Mouse (Mus musculus) kidney, adult 2 months (tissue): ENCODE results near the gene Mllt1.

ENCODE experiments used
- CTCF ChIP-seq: fragments of 200-500 bp; conservative IDR thresholded peaks from 2 replicates; pipeline ENCODE4 v1.5.1; 2011; ENCODE audit warnings: low read depth, mild to moderate bottlenecking, control low read depth, low read length, moderate library complexity, mixed read lengths; ENCODE audit not compliant: insufficient read depth, insufficient read length
- POLR2A ChIP-seq: fragments of 200-500 bp; IDR thresholded peaks from one replicate; pipeline ENCODE4 v1.6.1; 2011; ENCODE audit warnings: low read depth, low read length, control low read depth

GRCm38 (mm10) chr17:56952639-56953038, 17.4 kb upstream of the Mllt1 start:
- TF ChIP-seq CTCF (no peak), POLR2A (no peak)
